Mouse (Mus musculus) myocyte (in vitro differentiated cells): ENCODE results near the gene Hlx.

ENCODE experiments used
- CEBPB ChIP-seq: IDR thresholded peaks from 2 replicates; pipeline ENCODE4 v1.6.1; 2011; ENCODE audit warnings: mild to moderate bottlenecking, moderate library complexity; ENCODE audit not compliant: poor library complexity, insufficient read depth, severe bottlenecking
- E2F4 ChIP-seq: IDR thresholded peaks from one replicate; pipeline ENCODE4 v1.6.1; 2011; ENCODE audit warnings: mild to moderate bottlenecking, control low read depth, moderate library complexity; ENCODE audit not compliant: insufficient read depth
- MAX ChIP-seq: IDR thresholded peaks from one replicate; pipeline ENCODE4 v1.6.1; 2011; ENCODE audit warnings: low read depth, mild to moderate bottlenecking, control low read depth
- MYOD1 ChIP-seq, 3 experiments: IDR thresholded peaks; one replicate each; pipeline ENCODE4 v1.6.1; 2011; ENCODE audit warnings: control low read depth in 2 of 3, low read depth in 2 of 3, mild to moderate bottlenecking in 2 of 3, moderate library complexity in 1 of 3; ENCODE audit not compliant: insufficient read length in 2 of 3, control insufficient read depth in 1 of 3
- MYOG ChIP-seq, 3 experiments: IDR thresholded peaks; one replicate each; pipeline ENCODE4 v1.6.1; 2011; ENCODE audit warnings: control low read depth in 2 of 3, low read depth in 2 of 3, mild to moderate bottlenecking in 2 of 3; ENCODE audit not compliant: insufficient read length in 2 of 3, control insufficient read depth in 1 of 3, insufficient read depth in 1 of 3
- POLR2A ChIP-seq: IDR thresholded peaks from one replicate; pipeline ENCODE4 v1.6.1; 2011; ENCODE audit warnings: low read depth, mild to moderate bottlenecking, control low read depth, moderate library complexity; ENCODE audit not compliant: insufficient read length
- POLR2AphosphoS2 ChIP-seq: IDR thresholded peaks from one replicate; pipeline ENCODE4 v1.6.1; 2011; ENCODE audit warnings: low read depth, control low read depth; ENCODE audit not compliant: insufficient read length
- REST ChIP-seq: IDR thresholded peaks from one replicate; pipeline ENCODE4 v1.6.1; 2011; ENCODE audit warnings: mild to moderate bottlenecking, control low read depth, moderate library complexity; ENCODE audit not compliant: insufficient read depth, insufficient read length
- SRF ChIP-seq: IDR thresholded peaks from one replicate; pipeline ENCODE4 v1.6.1; 2011; ENCODE audit warnings: low read depth; ENCODE audit not compliant: control insufficient read depth, insufficient read length
- TCF12 ChIP-seq: IDR thresholded peaks from one replicate; pipeline ENCODE4 v1.6.1; 2011; ENCODE audit warnings: mild to moderate bottlenecking, control low read depth; ENCODE audit not compliant: poor library complexity, insufficient read depth, severe bottlenecking
- USF1 ChIP-seq: IDR thresholded peaks from one replicate; pipeline ENCODE4 v1.6.1; 2011; ENCODE audit warnings: low read depth, mild to moderate bottlenecking, control low read depth, moderate library complexity

DNA sequence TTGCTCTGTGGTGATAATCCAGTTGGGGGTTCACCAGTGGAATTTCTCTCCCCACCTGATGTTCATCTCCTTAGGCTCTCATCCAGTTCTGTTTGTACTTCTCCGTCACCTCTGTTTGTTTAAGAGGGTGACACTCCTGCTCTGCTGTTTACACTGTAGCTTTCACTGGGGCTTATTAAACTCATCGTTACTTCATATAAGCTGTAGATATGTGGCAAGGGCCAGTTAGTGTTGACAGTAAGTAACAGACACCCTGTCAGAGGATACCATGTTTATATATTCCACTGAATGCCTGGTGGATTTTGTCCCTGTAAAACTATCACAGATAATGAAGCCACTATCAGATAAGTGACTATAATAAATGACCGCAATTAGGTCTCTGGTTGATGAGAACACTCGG is 44.9 kb downstream of the Hlx start:
- TF ChIP-seq POLR2A (no peak), REST (no peak), MYOD1 (IDR thresholded peaks at IDR 0.05; ENCODE audit: control insufficient read depth in 1 of 3, insufficient read length in 2 of 3, low read depth in 2 of 3) (no peak), CEBPB (no peak), MAX (no peak), E2F4 (no peak), TCF12 (no peak), USF1 (no peak), POLR2AphosphoS2 (no peak), MYOG (IDR thresholded peaks at IDR 0.05; ENCODE audit: control insufficient read depth in 1 of 3, insufficient read depth in 1 of 3, insufficient read length in 2 of 3, low read depth in 2 of 3) (no peak), SRF (no peak)
